Mouse (Mus musculus): ENCODE data around the gene Prok1.

Prok1 gene

GRCm38 (mm10) chr3:107183178-107183577, 56.3 kb downstream of the Prok1 start:
- no peak for DNase-seq
